In genomic region chr3:100681448-100682092, GRCm38 (mm10) we compare ENCODE assay signal across 9 mouse cellular contexts. TPM values are rescaled to one million over a fixed set of nuclear protein-coding genes. Genes with fewer than 3 reads are reported as not detected.
DNase-seq lines count a peak whose midpoint lies in the region; ATAC-seq and TF ChIP-seq lines count a peak whose summit lies in the region.
"Had no signal": no experiment of that assay in that cellular context is flagged by ENCODE, and none has a peak within 500 bp of the region (broad histone marks: within the 10 kb centered on the region; RNA-seq: fewer than 3 reads in every experiment).

No protein-coding gene starts in this region.

- TF ChIP-seq POLR2A in embryonic fibroblast, embryonic 13.5 days (IDR thresholded peaks at IDR 0.05; ENCODE audit: low read depth, low read length) = no peak

- H3K4me2 ChIP-seq in kidney, postnatal 0 days (ENCODE audit: low read length) = peak overlapping the region; percentile 59
- peak overlapping the region; percentile 42 for H3K4me2 ChIP-seq in neural tube, embryonic 11.5 days (ENCODE audit: low read depth)

- H3K36me3 ChIP-seq in kidney, postnatal 0 days (ENCODE audit: insufficient read depth, low read length) = no peaks in the 10 kb centered on the region
- peaks cover 12% of the 10 kb centered on the region; the same call in 1 of the 2 replicates for H3K36me3 ChIP-seq in limb, embryonic 10.5 days
- no peaks in the 10 kb centered on the region for H3K36me3 ChIP-seq in neural tube, embryonic 11.5 days (ENCODE audit: control insufficient read depth, insufficient read depth, low read length)

- H3K4me1 ChIP-seq in kidney, postnatal 0 days (replicated peaks; ENCODE audit: insufficient read depth, low read length) = peaks cover 17% of the 10 kb centered on the region
- H3K4me1 ChIP-seq in embryonic fibroblast, embryonic 13.5 days (ENCODE audit: control insufficient read depth, insufficient read depth, low read length) = peaks cover 5% of the 10 kb centered on the region; the same call in 1 of the 2 replicates
- peaks cover 51% of the 10 kb centered on the region for H3K4me1 ChIP-seq in limb, embryonic 10.5 days
- peaks cover 20% of the 10 kb centered on the region for H3K4me1 ChIP-seq in neural tube, embryonic 11.5 days (ENCODE audit: control insufficient read depth, insufficient read depth, low read length)

- H3K9me3 ChIP-seq in kidney, postnatal 0 days (replicated peaks; ENCODE audit: low read length) = no peaks in the 10 kb centered on the region
- no peaks in the 10 kb centered on the region for H3K9me3 ChIP-seq in limb, embryonic 10.5 days (replicated peaks)
- H3K9me3 ChIP-seq in neural tube, embryonic 11.5 days (ENCODE audit: control insufficient read depth, low read length) = no peaks in the 10 kb centered on the region

- H3K27ac ChIP-seq in kidney, postnatal 0 days = no peak overlapping the region
- H3K27ac ChIP-seq in embryonic fibroblast, embryonic 13.5 days (ENCODE audit: insufficient read depth, low read length) = no peak overlapping the region
- no peak overlapping the region for H3K27ac ChIP-seq in limb, embryonic 10.5 days
- no peak overlapping the region for H3K27ac ChIP-seq in neural tube, embryonic 11.5 days (ENCODE audit: low read depth, low read length)
- H3K27ac ChIP-seq: macrophage had no signal

- DNase-seq in kidney, postnatal 0 days (ENCODE audit: low spot score) = peak; percentile 59
- no peak for DNase-seq in kidney, adult 18-20 months
- peak; percentile 44 for DNase-seq in limb, embryonic 10.5 days (ENCODE audit: low spot score)
- DNase-seq in neural tube, embryonic 11.5 days (ENCODE audit: low spot score) = peak; percentile 32
- DNase-seq in right cerebral cortex, postnatal 10 days (ENCODE audit: low spot score in 2 of 2) = no peak
- DNase-seq in adrenal gland, adult 18-20 months (ENCODE audit: low spot score in 2 of 2) = no peak
- DNase-seq in urinary bladder, postnatal 36 days (ENCODE audit: low spot score in 2 of 2) = no peak

- ATAC-seq in kidney, postnatal 0 days (replicated peaks; ENCODE audit: low FRiP score, low read depth) = no peak
- ATAC-seq in neural tube, embryonic 11.5 days (ENCODE audit: insufficient read depth, low FRiP score, low TSS enrichment) = no peak

- TF ChIP-seq CTCF in kidney, postnatal 0 days (IDR thresholded peaks at IDR 0.05; ENCODE audit: low read depth) = no peak
- no peak for TF ChIP-seq CTCF in embryonic fibroblast, embryonic 13.5 days (IDR thresholded peaks at IDR 0.05; ENCODE audit: borderline replicate concordance, insufficient read depth, low read length)

- H3K27me3 ChIP-seq in kidney, postnatal 0 days (ENCODE audit: insufficient read depth, low read length) = no peaks in the 10 kb centered on the region
- no peaks in the 10 kb centered on the region for H3K27me3 ChIP-seq in limb, embryonic 10.5 days (ENCODE audit: low read depth, poor library complexity, severe bottlenecking)
- no peaks in the 10 kb centered on the region for H3K27me3 ChIP-seq in neural tube, embryonic 11.5 days (ENCODE audit: control insufficient read depth, insufficient read depth, low read length)

- peak overlapping the region; percentile 13 for H3K4me3 ChIP-seq in kidney, postnatal 0 days (replicated peaks; ENCODE audit: low read depth, low read length)
- peak overlapping the region; percentile 33 for H3K4me3 ChIP-seq in embryonic fibroblast, embryonic 13.5 days (ENCODE audit: insufficient read depth, low read length)
- H3K4me3 ChIP-seq in limb, embryonic 10.5 days = peak overlapping the region; percentile 82
- 0 out of 2 replicates have a peak overlapping the region, but pooled peaks have one; percentile 15 for H3K4me3 ChIP-seq in neural tube, embryonic 11.5 days (ENCODE audit: low read depth, low read length)

- WGBS in kidney, postnatal 0 days = 6% methylated on average over 11 of the region's 11 CpGs
- WGBS in limb, embryonic 10.5 days = 6% methylated on average over 11 of the region's 11 CpGs
- 7% methylated on average over 11 of the region's 11 CpGs for WGBS in neural tube, embryonic 11.5 days

- no peak overlapping the region for H3K9ac ChIP-seq in kidney, postnatal 0 days (ENCODE audit: low read depth, low read length)
- no peak overlapping the region for H3K9ac ChIP-seq in neural tube, embryonic 11.5 days (ENCODE audit: low read length)

RNA-seq across cellular contexts. Expression of gene Man1a2, which starts 3.7 kb away (rescaled TPM):
- 89.7 and 93.2 TPM in 2 replicates for polyA plus RNA-seq in kidney, postnatal 0 days (2015; fragmentation: Nextera tagmentation; extraction: Ambion mirVana)
- polyA plus RNA-seq in embryonic fibroblast, embryonic 13.5 days (2011; ENCODE audit: insufficient read length, low read depth, missing spikeins) = 148 and 149 TPM in 2 replicates
- 67.1 and 74.9 TPM in 2 replicates for polyA plus RNA-seq in limb, embryonic 10.5 days (2016; fragmentation: Nextera tagmentation; extraction: Ambion mirVana)
- polyA plus RNA-seq in neural tube, embryonic 11.5 days (2014; fragmentation: Nextera tagmentation; extraction: Ambion mirVana) = 57.8 and 65.8 TPM in 2 replicates
- total RNA-seq in adrenal gland, adult 18-20 months (2021) = 100 to 1,000 TPM in 1 of 2 experiments, 10 to 100 TPM in 1; 81.8 to 117 TPM

Comparison
In these comparisons a context has a peak if more than half of its experiments do, and no peak if none do; other contexts are left out.
1. DNase-seq: peak in kidney, postnatal 0 days (single experiment), limb, embryonic 10.5 days (single experiment) and neural tube, embryonic 11.5 days (single experiment); none in kidney, adult 18-20 months (single experiment), right cerebral cortex, postnatal 10 days (0 of 2), adrenal gland, adult 18-20 months (0 of 2) and urinary bladder, postnatal 36 days (0 of 2).
2. H3K4me3 ChIP-seq: peak in every context shown above with its lines; median percentile 82 in limb, embryonic 10.5 days; 33 in embryonic fibroblast, embryonic 13.5 days; 15 in neural tube, embryonic 11.5 days; 13 in kidney, postnatal 0 days.